Mouse (Mus musculus): Measurements from ENCODE around the gene 5730409E04Rik. TPM values are rescaled to one million over a fixed set of nuclear protein-coding genes. Genes with fewer than 3 reads are reported as not detected.

The 5730409E04Rik gene
- polyA plus RNA-seq, 1 experiment from 2014 or later, result 5.4 TPM

DNA sequence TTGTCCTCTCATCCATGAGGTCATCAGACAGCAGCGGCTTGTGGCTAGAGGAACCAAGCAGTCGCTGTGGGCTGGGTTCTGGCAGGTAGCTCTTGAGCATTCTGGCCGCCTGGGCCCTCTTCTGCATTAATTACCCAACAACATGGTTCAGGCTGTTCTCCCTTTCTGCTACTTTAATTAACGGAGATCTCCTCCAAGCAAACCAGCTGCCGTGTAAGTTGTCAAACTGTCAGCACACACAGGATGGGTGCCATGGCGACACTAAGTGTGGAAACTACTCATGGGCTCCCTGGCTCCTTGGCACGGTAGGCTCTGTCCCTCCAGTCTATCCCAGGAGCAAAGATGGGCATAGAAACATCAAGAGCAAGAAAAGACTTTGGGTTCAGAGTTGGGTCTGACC, 29.7 kb downstream of the 5730409E04Rik start:
- 53% methylated on average over 7 of the region's 7 CpGs for WGBS
- peaks cover 59% of the 10 kb centered on the region for H3K27me3 ChIP-seq
- H3K27ac ChIP-seq, result no peak overlapping the region
- H3K4me2 ChIP-seq (replicated peaks), result no peak overlapping the region
- H3K9me3 ChIP-seq, result no peaks in the 10 kb centered on the region
- H3K9ac ChIP-seq (replicated peaks), result no peak overlapping the region
- H3K4me3 ChIP-seq (replicated peaks), result no peak overlapping the region
- no peaks in the 10 kb centered on the region for H3K36me3 ChIP-seq
- ATAC-seq, result no peak
- peaks cover 12% of the 10 kb centered on the region for H3K4me1 ChIP-seq (replicated peaks)

- no peak for ATAC-seq
- 40% methylated on average over 9 of the region's 9 CpGs for WGBS
These were observed 32.3 kb downstream of the 5730409E04Rik start for GRCm38 (mm10) chr4:126641901-126642300.

GRCm38 (mm10) chr4:126643815-126644214, 34.2 kb downstream of the 5730409E04Rik start:
- Histone ChIP-seq H3K9ac (replicated peaks) (no peak overlapping the region), H3K27ac (no peak overlapping the region), H3K4me1 (replicated peaks) (peaks cover 12% of the 10 kb centered on the region), H3K4me3 (replicated peaks) (no peak overlapping the region), H3K27me3 (peaks cover 39% of the 10 kb centered on the region), H3K9me3 (no peaks in the 10 kb centered on the region), H3K36me3 (no peaks in the 10 kb centered on the region), H3K4me2 (replicated peaks) (no peak overlapping the region)
- ATAC-seq, result no peak
- 78% methylated on average over 4 of the region's 4 CpGs for WGBS

More at GRCm38 (mm10) chr4:126641901-126642300, 32.3 kb downstream of the 5730409E04Rik start:
- Histone ChIP-seq H3K4me3 (replicated peaks) (no peak overlapping the region), H3K36me3 (no peaks in the 10 kb centered on the region), H3K4me1 (replicated peaks) (0 out of 2 replicates have a peak, but pooled peaks cover 3% of the 10 kb centered on the region), H3K27me3 (peaks cover 48% of the 10 kb centered on the region), H3K9me3 (no peaks in the 10 kb centered on the region), H3K9ac (replicated peaks) (no peak overlapping the region), H3K27ac (no peak overlapping the region), H3K4me2 (replicated peaks) (no peak overlapping the region)

DNA sequence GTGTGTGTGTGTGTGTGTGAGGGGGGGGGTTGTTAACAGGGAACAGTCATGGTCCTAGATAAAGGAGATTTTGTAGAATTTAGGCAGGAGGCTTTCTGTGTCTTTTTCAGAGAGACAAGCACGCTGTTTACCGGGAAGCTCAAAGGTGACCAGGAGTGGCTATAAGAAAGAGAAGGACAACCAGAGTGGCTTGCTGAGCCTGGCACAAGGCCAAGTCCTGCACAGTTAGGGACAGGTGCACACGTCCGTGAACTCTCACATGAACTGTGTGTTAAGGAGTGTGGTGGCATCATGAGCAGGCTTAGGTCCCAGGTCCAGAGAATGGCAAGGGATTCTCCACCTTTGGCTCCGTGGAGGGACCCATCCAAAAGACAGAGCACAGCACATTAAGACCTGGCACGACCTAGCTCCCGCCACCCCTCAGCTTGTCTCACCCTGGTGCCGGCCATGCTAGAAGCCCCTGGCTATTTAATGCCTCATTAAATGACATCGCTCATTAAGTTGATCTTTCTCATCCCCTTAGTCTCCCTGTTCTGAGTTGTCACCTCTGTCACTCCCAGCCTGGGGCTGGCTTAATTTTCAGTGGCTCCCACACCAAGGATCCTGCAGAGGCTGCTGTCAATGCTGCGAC, 34.8 kb downstream of the 5730409E04Rik start:
- H3K9ac ChIP-seq (replicated peaks), result no peak overlapping the region
- H3K9me3 ChIP-seq, result no peaks in the 10 kb centered on the region
- no peak overlapping the region for H3K4me3 ChIP-seq (replicated peaks)
- no peak overlapping the region for H3K4me2 ChIP-seq (replicated peaks)
- WGBS, result 76% methylated on average over 10 of the region's 10 CpGs
- no peaks in the 10 kb centered on the region for H3K36me3 ChIP-seq
- peaks cover 17% of the 10 kb centered on the region for H3K4me1 ChIP-seq (replicated peaks)
- ATAC-seq, result no peak
- peaks cover 35% of the 10 kb centered on the region for H3K27me3 ChIP-seq
- no peak overlapping the region for H3K27ac ChIP-seq

GRCm38 (mm10) chr4:126647996-126648910, 38.6 kb downstream of the 5730409E04Rik start:
- peak overlapping the region; percentile 16; the same call in 1 of the 2 replicates for H3K4me2 ChIP-seq (replicated peaks)
- H3K36me3 ChIP-seq, result no peaks in the 10 kb centered on the region
- H3K4me3 ChIP-seq (replicated peaks), result no peak overlapping the region
- 20% methylated on average over 24 of the region's 24 CpGs for WGBS
- no peaks in the 10 kb centered on the region for H3K9me3 ChIP-seq
- H3K9ac ChIP-seq (replicated peaks), result no peak overlapping the region
- H3K4me1 ChIP-seq (replicated peaks), result peaks cover 17% of the 10 kb centered on the region
- H3K27ac ChIP-seq, result peak overlapping the region; percentile 32
- peak; percentile 67 for ATAC-seq
- peaks cover 27% of the 10 kb centered on the region for H3K27me3 ChIP-seq

- WGBS, result 88% methylated on average over 5 of the region's 5 CpGs
- Histone ChIP-seq H3K27ac (no peak overlapping the region), H3K4me2 (replicated peaks) (no peak overlapping the region), H3K9me3 (no peaks in the 10 kb centered on the region), H3K27me3 (peaks cover 40% of the 10 kb centered on the region), H3K4me1 (replicated peaks) (peaks cover 11% of the 10 kb centered on the region), H3K36me3 (no peaks in the 10 kb centered on the region), H3K9ac (replicated peaks) (no peak overlapping the region), H3K4me3 (replicated peaks) (no peak overlapping the region)
- ATAC-seq, result no peak
These were observed 43.5 kb downstream of the 5730409E04Rik start for GRCm38 (mm10) chr4:126653148-126653547.

DNA sequence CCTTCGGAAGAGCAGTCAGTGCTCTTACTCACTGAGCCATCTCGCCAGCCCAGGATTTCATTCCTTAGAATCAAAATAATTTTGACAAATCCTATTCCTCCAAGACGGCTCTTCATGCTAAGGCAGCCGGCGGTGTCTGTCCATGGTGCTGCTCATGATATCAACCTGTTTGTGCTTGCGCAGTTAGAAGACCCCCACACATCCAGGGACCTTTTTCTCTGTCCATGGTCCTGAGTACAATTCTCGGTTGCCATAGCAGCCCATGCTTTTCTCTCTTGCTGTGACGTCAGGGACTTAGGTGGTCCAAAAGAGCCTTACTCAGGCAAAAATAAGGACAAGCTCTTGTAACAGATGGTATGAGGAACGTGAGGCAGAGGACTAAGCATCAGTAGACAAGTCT, 45.7 kb downstream of the 5730409E04Rik start:
- no peak overlapping the region for H3K4me3 ChIP-seq (replicated peaks)
- H3K9me3 ChIP-seq, result no peaks in the 10 kb centered on the region
- no peak overlapping the region for H3K9ac ChIP-seq (replicated peaks)
- H3K4me1 ChIP-seq (replicated peaks), result no peaks in the 10 kb centered on the region
- H3K27ac ChIP-seq, result no peak overlapping the region
- no peaks in the 10 kb centered on the region for H3K36me3 ChIP-seq
- H3K4me2 ChIP-seq (replicated peaks), result no peak overlapping the region
- ATAC-seq, result no peak
- WGBS, result 14% methylated on average over 9 of the region's 9 CpGs
- peaks cover 37% of the 10 kb centered on the region for H3K27me3 ChIP-seq

DNA sequence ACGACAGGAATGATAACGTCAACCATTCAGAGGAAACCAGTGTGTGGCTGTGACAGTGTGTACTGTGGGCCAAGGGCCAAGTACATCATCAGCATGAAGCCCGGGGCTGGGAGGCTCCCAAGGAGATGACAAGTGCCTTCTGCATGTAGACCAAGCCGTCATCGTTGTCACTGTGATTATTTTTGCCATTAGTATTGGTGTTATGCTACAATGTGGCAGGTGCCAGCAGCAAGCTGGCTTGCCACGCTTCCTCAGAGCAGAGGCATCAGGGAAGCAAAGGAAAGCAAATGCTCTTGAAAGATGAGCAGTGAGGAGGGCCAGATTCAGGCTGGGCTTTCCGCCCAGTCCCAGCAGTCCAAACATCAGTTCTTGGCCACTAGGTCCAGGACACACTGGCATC, 51.6 kb downstream of the 5730409E04Rik start:
- no peaks in the 10 kb centered on the region for H3K9me3 ChIP-seq
- H3K27ac ChIP-seq, result no peak overlapping the region
- no peak for ATAC-seq
- H3K27me3 ChIP-seq, result peaks cover 30% of the 10 kb centered on the region
- no peak overlapping the region for H3K4me3 ChIP-seq (replicated peaks)
- H3K36me3 ChIP-seq, result no peaks in the 10 kb centered on the region
- H3K9ac ChIP-seq (replicated peaks), result no peak overlapping the region
- 80% methylated on average over 7 of the region's 7 CpGs for WGBS
- H3K4me2 ChIP-seq (replicated peaks), result no peak overlapping the region
- H3K4me1 ChIP-seq (replicated peaks), result no peaks in the 10 kb centered on the region

Small RNA genes lying within 50 kb of the gene (microRNA-seq; reads per million reads assigned to microRNA genes)
- 0.62 reads per million for gene Mir7119

Other genes with a start within 250 kb of the 5730409E04Rik start
- 17.7 and 18.4 TPM in 2 replicates for gene Ago3, start 180.3 kb upstream of the 5730409E04Rik start, polyA plus RNA-seq (2015; fragmentation: Nextera tagmentation; extraction: Ambion mirVana)
- 18.5 and 19.5 TPM in 2 replicates for gene Ago1, start 141.2 kb upstream of the 5730409E04Rik start, polyA plus RNA-seq (2015; fragmentation: Nextera tagmentation; extraction: Ambion mirVana)
- gene Ago4, start 76.3 kb upstream of the 5730409E04Rik start, polyA plus RNA-seq (2015; fragmentation: Nextera tagmentation; extraction: Ambion mirVana), result 10.2 and 10.4 TPM in 2 replicates
- 17.0 and 17.2 TPM in 2 replicates for gene Clspn, start 52.9 kb upstream of the 5730409E04Rik start, polyA plus RNA-seq (2015; fragmentation: Nextera tagmentation; extraction: Ambion mirVana)
- gene Psmb2, start 67.8 kb downstream of the 5730409E04Rik start, polyA plus RNA-seq (2015; fragmentation: Nextera tagmentation; extraction: Ambion mirVana), result 470 and 496 TPM in 2 replicates
- gene Tfap2e, start 126.4 kb downstream of the 5730409E04Rik start, polyA plus RNA-seq (2015; fragmentation: Nextera tagmentation; extraction: Ambion mirVana), result 0.82 and 1.7 TPM in 2 replicates
- 67.8 and 71.3 TPM in 2 replicates for gene Ncdn, start 143.6 kb downstream of the 5730409E04Rik start, polyA plus RNA-seq (2015; fragmentation: Nextera tagmentation; extraction: Ambion mirVana)
- 37.0 and 38.7 TPM in 2 replicates for gene AU040320, start 143.7 kb downstream of the 5730409E04Rik start, polyA plus RNA-seq (2015; fragmentation: Nextera tagmentation; extraction: Ambion mirVana)

Measured in midbrain, embryonic 13.5 days (tissue).